23 mouse cellular contexts compared by ENCODE assay signal in the genomic region with DNA sequence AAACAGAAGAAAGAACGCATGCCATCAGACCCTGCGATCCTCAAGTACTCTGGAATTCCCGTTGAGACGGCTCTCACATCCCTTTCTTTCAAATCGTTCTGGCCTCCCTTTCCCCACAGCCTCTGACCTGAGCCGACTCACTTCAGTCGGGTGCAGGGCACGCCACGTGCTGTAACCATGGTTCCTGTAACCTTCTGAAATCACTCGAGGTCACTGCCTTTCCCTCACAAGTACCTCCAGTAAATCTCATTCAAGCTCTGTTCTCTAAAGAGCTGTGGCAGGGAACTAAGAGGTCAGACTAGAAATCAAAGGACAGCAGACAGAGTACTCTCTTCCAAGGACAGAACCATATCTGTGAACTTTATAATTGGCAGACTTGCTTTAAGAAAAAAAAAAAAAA. TPM values are rescaled to one million over a fixed set of nuclear protein-coding genes. Genes with fewer than 3 reads are reported as not detected.
A peak's percentile ranks its signal among the peaks of the same experiment; 100 is the strongest.
DNase-seq lines count a peak whose midpoint lies in the region; ATAC-seq and TF ChIP-seq lines count a peak whose summit lies in the region.
"Had no signal": no experiment of that assay in that cellular context is flagged by ENCODE, and none has a peak within 500 bp of the region (broad histone marks: within the 10 kb centered on the region; RNA-seq: fewer than 3 reads in every experiment).

No protein-coding gene starts in this region.

- no peaks in the 10 kb centered on the region for H3K36me3 ChIP-seq in liver, adult 2 months (ENCODE audit: control insufficient read depth, insufficient read depth, low read length)
- no peaks in the 10 kb centered on the region for H3K36me3 ChIP-seq in liver, embryonic 12.5 days
- no peaks in the 10 kb centered on the region for H3K36me3 ChIP-seq in midbrain, embryonic 14.5 days (ENCODE audit: control insufficient read depth, insufficient read depth, low read length)
- H3K36me3 ChIP-seq: forebrain, embryonic 10.5 days; heart, embryonic 13.5 days; hindbrain, embryonic 15.5 days had no signal

- 81% methylated on average over 10 of the region's 10 CpGs for WGBS in liver, adult 2 months
- 70% methylated on average over 10 of the region's 10 CpGs for WGBS in liver, embryonic 12.5 days (ENCODE audit: insufficient replicate concordance)
- WGBS in midbrain, embryonic 14.5 days = 72% methylated on average over 10 of the region's 10 CpGs

- no peak overlapping the region for H3K27ac ChIP-seq in liver, adult 2 months (replicated peaks; ENCODE audit: insufficient read depth, low read depth, low read length)
- H3K27ac ChIP-seq in liver, embryonic 12.5 days = no peak overlapping the region
- no peak overlapping the region for H3K27ac ChIP-seq in midbrain, embryonic 14.5 days (replicated peaks; ENCODE audit: low read depth, low read length)
- H3K27ac ChIP-seq: forebrain, embryonic 10.5 days; gastrocnemius, adult 2 months; heart, embryonic 13.5 days; hindbrain, embryonic 15.5 days; layer of hippocampus, adult 2 months had no signal

- H3K4me1 ChIP-seq in liver, adult 2 months (ENCODE audit: control insufficient read depth, insufficient read depth, low read length) = peaks cover under 1% of the 10 kb centered on the region; the same call in 1 of the 2 replicates
- H3K4me1 ChIP-seq in liver, embryonic 12.5 days = 0 out of 2 replicates have a peak, but pooled peaks cover 5% of the 10 kb centered on the region
- no peaks in the 10 kb centered on the region for H3K4me1 ChIP-seq in midbrain, embryonic 14.5 days (ENCODE audit: control insufficient read depth, insufficient read depth, low read length)
- H3K4me1 ChIP-seq: forebrain, embryonic 10.5 days; hindbrain, embryonic 15.5 days had no signal

- no peak overlapping the region for H3K4me3 ChIP-seq in liver, adult 2 months (ENCODE audit: insufficient read depth, low read depth, low read length)
- no peak overlapping the region for H3K4me3 ChIP-seq in liver, embryonic 12.5 days
- no peak overlapping the region for H3K4me3 ChIP-seq in midbrain, embryonic 14.5 days (replicated peaks; ENCODE audit: low read depth, low read length)
- H3K4me3 ChIP-seq: forebrain, embryonic 10.5 days; gastrocnemius, adult 2 months; heart, embryonic 13.5 days; hindbrain, embryonic 15.5 days; layer of hippocampus, adult 2 months had no signal

- no peak overlapping the region for H3K9ac ChIP-seq in liver, adult 2 months (ENCODE audit: low read depth, low read length)
- no peak overlapping the region for H3K9ac ChIP-seq in liver, embryonic 12.5 days
- no peak overlapping the region for H3K9ac ChIP-seq in midbrain, embryonic 14.5 days (replicated peaks; ENCODE audit: low read length)
- H3K9ac ChIP-seq: heart, embryonic 13.5 days; hindbrain, embryonic 15.5 days had no signal

- peak; percentile 64 for DNase-seq in liver, adult 2 months (ENCODE audit: extremely low read depth, low read depth, low spot score)
- peak; percentile 91 to 93 for DNase-seq in adrenal gland, adult (ENCODE audit: inconsistent age in 2 of 2, low spot score in 1 of 2)
- peak; percentile 64 for DNase-seq in adrenal gland, postnatal 25 days
- DNase-seq in kidney, postnatal 25 days = peak; percentile 57 to 84
- DNase-seq in cerebellum, adult 11-12 months = no peak
- no peak for DNase-seq in midbrain, embryonic 14.5 days
- no peak for DNase-seq in thymus, postnatal 36 days
- DNase-seq: cerebellum, adult 18-20 months; cerebellum, postnatal 36 days; gastrocnemius, adult 2 months; heart, postnatal 4 days; left cerebral cortex, postnatal 4 days; liver; lung, adult 18-20 months; lung, postnatal 36 days; thymus, postnatal 4 days had no signal

- H3K9me3 ChIP-seq in liver, embryonic 12.5 days (replicated peaks) = no peaks in the 10 kb centered on the region
- no peaks in the 10 kb centered on the region for H3K9me3 ChIP-seq in midbrain, embryonic 14.5 days (ENCODE audit: control insufficient read depth, low read length)
- H3K9me3 ChIP-seq: forebrain, embryonic 10.5 days; heart, embryonic 13.5 days; hindbrain, embryonic 15.5 days had no signal

- ATAC-seq in liver, embryonic 12.5 days = no peak
- no peak for ATAC-seq in midbrain, embryonic 14.5 days (ENCODE audit: low FRiP score, low TSS enrichment)
- ATAC-seq: activated CD4-positive, CD25-positive, alpha-beta regulatory T cell, adult 4 months; intestine, embryonic 16.5 days had no signal

- no peak overlapping the region for H3K4me2 ChIP-seq in liver, embryonic 12.5 days
- no peak overlapping the region for H3K4me2 ChIP-seq in midbrain, embryonic 14.5 days (ENCODE audit: low read length)
- H3K4me2 ChIP-seq: heart, embryonic 13.5 days; hindbrain, embryonic 15.5 days had no signal

- H3K79me2 ChIP-seq in liver, adult 2 months (ENCODE audit: control insufficient read depth, insufficient read depth, low read length) = no peaks in the 10 kb centered on the region

- no peak for TF ChIP-seq POLR2A in liver, adult 2 months (IDR thresholded peaks at IDR 0.05; ENCODE audit: extremely low read depth, insufficient read depth, low read length)

- H3K27me3 ChIP-seq in liver, adult 2 months (ENCODE audit: control insufficient read depth, insufficient read depth, low read length) = no peaks in the 10 kb centered on the region
- no peaks in the 10 kb centered on the region for H3K27me3 ChIP-seq in liver, embryonic 12.5 days (replicated peaks)
- no peaks in the 10 kb centered on the region for H3K27me3 ChIP-seq in midbrain, embryonic 14.5 days (ENCODE audit: control insufficient read depth, insufficient read depth, low read length)
- H3K27me3 ChIP-seq: heart, embryonic 13.5 days; hindbrain, embryonic 15.5 days had no signal

- no peak for TF ChIP-seq CTCF in liver, adult 2 months (IDR thresholded peaks at IDR 0.05; ENCODE audit: low read depth, low read length)

RNA-seq across cellular contexts. Expression of a gene that starts 32.3 kb away (rescaled TPM):
- 447 and 506 TPM in 2 replicates for total RNA-seq in liver, adult 2 months (2014; rRNA removed)
- 322 and 338 TPM in 2 replicates for polyA plus RNA-seq in liver, adult 2 months (2012; rRNA removed)
- 42.5 and 44.1 TPM in 2 replicates for polyA plus RNA-seq in liver, embryonic 12.5 days (2016; fragmentation: Nextera tagmentation; extraction: Ambion mirVana)
- total RNA-seq in adrenal gland, postnatal 25 days (2021) = 295 and 361 TPM in 2 replicates
- polyA plus RNA-seq in midbrain, embryonic 14.5 days (2014; fragmentation: Nextera tagmentation; extraction: Ambion mirVana) = 13.9 and 20.0 TPM in 2 replicates

Comparison
In these comparisons a context has a peak if more than half of its experiments do, and no peak if none do; other contexts are left out.
1. DNase-seq: peak in liver, adult 2 months (single experiment), adrenal gland, adult (2 of 2), adrenal gland, postnatal 25 days (single experiment) and kidney, postnatal 25 days (2 of 2); none in cerebellum, adult 11-12 months (single experiment), midbrain, embryonic 14.5 days (single experiment) and thymus, postnatal 36 days (0 of 2).